Mouse (Mus musculus) heart, adult 11 months (tissue): Measurements from ENCODE around the gene Ksr2.

ENCODE experiments used
- DNase-seq: peaks from one replicate; pipeline ENCODE4 v3.0.0; 2022

The Ksr2 gene

GRCm38 (mm10) chr5:117706633-117707032 is 292.8 kb downstream of the Ksr2 start:
- no peak for DNase-seq

- DNase-seq: no peak
Observed at GRCm38 (mm10) chr5:117709306-117709705, 295.5 kb downstream of the Ksr2 start.

DNA sequence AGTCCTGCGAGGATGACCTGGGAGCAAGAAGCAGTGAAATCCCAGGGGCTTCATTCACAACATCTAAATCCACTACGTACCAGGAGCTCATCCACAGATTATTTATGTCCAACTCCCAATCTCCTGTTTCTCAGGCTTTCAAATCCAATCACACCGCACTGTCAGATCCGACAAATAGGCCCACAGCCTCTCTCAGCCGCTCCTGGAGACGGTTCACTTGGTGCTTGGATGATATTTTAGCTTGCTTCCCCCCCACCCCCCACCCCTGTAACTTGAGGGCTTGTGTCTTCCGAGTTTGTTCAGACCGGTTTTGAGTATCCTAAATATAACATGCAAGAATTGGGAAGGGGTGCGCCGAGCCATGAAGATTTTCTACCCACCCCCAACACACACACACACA is 297.8 kb downstream of the Ksr2 start:
- DNase-seq: no peak

DNA sequence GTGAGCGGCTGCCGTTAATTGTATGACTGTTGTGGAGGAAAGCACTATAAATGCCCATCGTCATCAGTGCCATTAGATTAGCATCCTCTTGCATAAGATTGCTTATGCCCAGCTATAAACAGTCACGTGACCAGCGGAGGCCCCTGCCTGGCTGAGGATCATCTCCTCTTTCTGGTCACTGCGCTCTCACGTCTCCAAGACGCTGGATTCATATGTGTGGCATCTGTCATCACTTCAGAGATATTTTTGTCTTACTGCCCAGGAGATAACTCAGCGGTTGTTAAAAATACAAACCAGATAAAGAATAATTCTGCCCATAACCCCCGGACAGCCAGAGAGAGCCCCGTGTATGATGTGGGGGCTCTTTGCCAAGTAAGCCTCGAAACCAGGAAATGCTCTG is 298.4 kb downstream of the Ksr2 start:
- peak; percentile 90 for DNase-seq

GRCm38 (mm10) chr5:117717120-117717519 is 303.3 kb downstream of the Ksr2 start:
- peak; percentile 89 for DNase-seq

DNA sequence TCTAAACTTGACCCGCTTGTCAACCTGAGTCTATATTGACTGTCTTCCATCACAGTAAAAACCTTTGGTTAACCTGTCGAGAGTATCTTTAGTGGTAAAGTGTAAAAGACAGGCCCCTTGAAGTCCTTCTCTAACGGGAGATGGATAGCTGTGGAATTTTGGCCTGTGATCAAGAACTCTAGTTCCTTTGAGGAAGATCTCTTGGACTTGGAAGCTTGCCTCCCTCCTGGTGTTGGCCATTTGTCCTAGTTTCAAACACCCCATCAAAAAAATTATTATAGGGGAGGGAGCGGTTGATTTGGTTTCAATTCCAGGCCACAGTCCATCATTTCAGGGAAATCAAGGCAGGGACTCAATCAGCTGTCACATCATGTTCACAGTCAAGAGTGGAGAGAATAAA is 309.5 kb downstream of the Ksr2 start:
- no peak for DNase-seq

DNA sequence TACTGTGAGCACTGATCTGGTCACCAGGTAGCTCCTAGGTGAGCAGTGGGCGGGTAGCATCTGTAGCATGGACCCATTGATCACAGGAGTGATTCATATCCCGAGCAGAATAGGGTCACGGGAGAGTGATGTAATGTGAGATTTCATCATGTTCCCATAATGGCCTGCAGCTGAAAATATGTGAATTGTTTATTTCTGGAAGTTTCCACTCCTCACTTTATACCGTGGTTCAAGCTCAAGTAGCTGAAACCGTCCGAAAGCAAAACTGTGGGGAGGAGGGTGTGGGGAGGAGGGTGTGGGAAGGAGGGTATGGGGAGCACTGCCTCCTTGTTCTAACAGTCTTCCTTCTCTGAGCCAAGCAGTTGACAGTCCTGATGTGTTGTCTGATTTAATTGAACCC is 312.7 kb downstream of the Ksr2 start:
- DNase-seq: no peak

DNA sequence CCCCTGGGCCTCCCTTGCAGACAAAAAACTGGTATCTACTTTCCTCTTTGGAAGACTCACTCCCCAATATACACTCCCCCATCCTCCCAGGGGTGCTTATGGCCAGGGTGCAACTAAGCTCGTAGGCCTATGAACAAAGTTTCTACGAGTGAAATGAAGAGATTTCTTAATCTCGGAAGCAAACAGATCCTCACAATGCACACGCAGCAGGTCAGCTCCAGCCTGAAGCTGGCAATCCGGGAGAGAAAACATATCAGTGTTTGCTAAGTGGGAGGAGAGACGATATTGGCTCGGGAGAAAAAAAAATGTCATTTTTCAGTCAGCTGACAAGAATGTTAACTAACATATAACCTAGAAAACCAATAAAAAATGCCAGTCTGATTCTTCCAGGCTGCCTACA is 313.3 kb downstream of the Ksr2 start:
- DNase-seq: no peak

- no peak for DNase-seq
Observed at GRCm38 (mm10) chr5:117731311-117731710, 317.5 kb downstream of the Ksr2 start.

- DNase-seq: no peak
Observed at GRCm38 (mm10) chr5:117744654-117745178, 330.9 kb downstream of the Ksr2 start.

- no peak for DNase-seq
Observed at GRCm38 (mm10) chr5:117749353-117749752, 335.6 kb downstream of the Ksr2 start.

DNA sequence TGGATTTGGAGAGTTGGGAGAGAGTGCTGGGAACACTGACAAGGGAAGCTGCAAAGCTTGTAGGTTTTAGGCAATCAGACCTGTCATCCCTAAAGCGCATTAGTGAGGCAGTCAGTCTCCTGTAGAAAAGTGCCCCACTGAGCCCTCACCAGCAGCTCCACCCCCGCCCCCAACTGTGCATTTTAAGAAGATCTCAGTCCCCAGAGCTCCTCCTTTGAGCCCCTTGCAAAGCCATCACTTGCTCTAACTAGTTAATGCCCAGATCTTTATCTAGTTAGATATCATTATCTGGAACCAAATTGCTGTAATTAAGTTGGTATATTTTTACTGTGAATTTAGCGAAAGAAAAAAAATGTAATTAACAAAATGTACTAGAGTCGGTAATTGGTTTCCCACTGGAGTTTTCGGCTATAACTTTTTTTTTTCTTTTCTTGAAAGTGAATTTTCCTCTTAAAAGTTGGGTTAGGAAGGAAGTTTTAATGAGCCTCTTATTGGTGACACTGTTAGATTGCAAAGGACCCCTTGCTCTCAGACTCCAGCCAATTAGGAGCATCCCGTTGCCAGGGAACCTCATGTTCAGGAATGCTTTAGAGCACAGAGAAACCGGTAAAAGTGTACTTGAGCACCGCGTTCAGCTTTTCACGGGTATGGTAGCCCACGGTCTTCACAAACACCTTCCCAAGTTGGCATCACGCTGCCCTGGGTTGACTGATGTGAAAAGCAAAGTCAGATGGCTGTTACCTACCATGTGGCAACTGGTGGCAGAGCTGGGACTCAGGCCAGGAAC is 344.1 kb downstream of the Ksr2 start:
- DNase-seq: no peak

- DNase-seq: no peak
Observed at GRCm38 (mm10) chr5:117761181-117761832, 347.5 kb downstream of the Ksr2 start.

GRCm38 (mm10) chr5:117764496-117764895 is 350.7 kb downstream of the Ksr2 start:
- peak; percentile 87 for DNase-seq

GRCm38 (mm10) chr5:117779175-117779574 is 365.4 kb downstream of the Ksr2 start:
- peak; percentile 93 for DNase-seq

- DNase-seq: peak; percentile 93
Observed at GRCm38 (mm10) chr5:117780681-117781080, 366.9 kb downstream of the Ksr2 start, which contains the start of gene Nos1. Gene Nos1 (plus strand): TSS chr5:117781032.

- DNase-seq: no peak
Observed at GRCm38 (mm10) chr5:117781178-117781577, 367.4 kb downstream of the Ksr2 start.

GRCm38 (mm10) chr5:117790071-117790470 is 376.3 kb downstream of the Ksr2 start:
- no peak for DNase-seq

GRCm38 (mm10) chr5:117791875-117792274 is 378.1 kb downstream of the Ksr2 start:
- DNase-seq: no peak

GRCm38 (mm10) chr5:117800849-117801248 is 387.0 kb downstream of the Ksr2 start:
- no peak for DNase-seq

DNA sequence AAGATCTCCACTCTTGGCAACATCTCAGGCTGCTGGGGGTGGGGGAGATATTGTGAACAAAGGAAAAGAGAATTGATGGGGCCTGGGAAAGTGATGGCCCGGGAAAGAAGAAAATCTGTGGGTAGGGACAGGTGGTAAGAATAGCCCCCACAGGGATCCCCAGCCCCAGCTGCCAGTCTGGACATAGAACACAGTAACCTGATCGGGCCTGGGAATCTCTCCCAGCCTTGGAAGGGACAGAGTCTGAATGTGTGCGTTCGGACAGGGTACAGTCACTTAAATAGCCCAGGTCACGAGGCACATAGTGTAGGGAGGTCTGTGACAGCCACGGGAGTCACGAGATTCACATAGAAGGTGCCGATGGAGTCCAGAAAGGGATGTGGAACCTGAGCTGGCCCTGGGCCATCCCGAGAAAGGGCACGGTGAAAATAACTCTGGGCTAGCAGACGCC is 388.3 kb downstream of the Ksr2 start:
- DNase-seq: peak; percentile 96

DNA sequence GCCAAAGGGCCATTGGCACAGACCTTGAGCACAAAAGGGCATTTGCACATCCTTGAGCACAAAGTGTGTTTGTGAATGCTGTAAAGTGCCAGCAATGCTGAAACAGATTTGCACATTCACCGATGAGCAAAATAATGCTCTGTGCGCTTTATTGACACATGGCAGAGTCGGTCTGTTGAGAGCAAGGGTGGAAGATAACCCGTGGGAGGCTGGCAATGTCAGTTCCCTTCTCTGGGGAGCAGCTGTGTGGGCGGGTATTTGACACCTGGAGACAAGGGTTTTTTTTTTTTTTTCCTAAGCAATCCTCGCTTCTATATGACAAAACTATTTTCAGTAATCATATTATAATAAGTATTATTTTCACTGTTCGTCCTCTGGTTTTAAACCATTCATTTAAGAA is 389.8 kb downstream of the Ksr2 start:
- no peak for DNase-seq

DNA sequence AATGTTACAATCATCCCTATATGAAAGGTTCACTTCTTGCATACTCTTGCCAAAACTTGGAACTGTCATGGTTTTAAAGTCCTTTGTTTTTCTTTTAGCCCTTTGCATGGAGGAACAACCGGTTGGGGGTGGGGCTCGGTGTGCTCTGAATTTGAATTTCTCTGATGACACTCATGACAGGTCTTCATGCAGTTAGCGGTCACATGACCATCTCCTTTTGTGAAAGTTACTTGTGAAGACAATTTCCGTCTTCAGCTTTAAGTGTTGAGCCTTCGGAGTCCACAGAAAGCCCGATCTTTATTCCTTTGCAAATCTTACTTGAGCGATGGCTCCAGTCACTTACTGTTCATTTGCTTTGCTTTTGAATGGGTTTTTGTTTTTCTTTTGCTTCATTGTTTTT is 397.1 kb downstream of the Ksr2 start:
- no peak for DNase-seq

- no peak for DNase-seq
Observed at GRCm38 (mm10) chr5:117818800-117819199, 405.0 kb downstream of the Ksr2 start.
